Mouse (Mus musculus): ENCODE results near the gene Bap1. TPM values are rescaled to one million over a fixed set of nuclear protein-coding genes. Genes with fewer than 3 reads are reported as not detected.

Gene Bap1
- polyA plus RNA-seq, 1 experiment from 2014 or later, result 78.9 TPM

DNA sequence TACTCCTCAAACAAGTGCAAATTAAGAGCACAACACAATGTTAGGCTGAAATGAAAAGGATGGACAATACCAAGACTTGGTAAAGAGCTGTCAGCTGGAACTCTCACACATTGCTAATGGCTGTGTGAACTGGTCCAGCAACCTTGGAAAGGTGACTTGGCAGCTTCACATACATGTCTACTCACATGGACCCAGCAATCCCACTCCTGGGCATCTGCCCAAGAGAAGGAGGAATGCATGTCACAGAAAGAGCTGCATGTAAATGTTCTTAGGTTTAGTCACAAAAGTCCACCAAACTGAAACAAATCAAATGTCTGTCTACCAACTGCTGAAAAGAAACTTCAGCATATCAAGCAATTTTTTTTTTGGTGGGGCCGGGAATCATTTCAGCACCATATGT is 5.3 kb upstream of the Bap1 start:
- Histone ChIP-seq H3K27ac (ENCODE audit: low read depth) (no peak overlapping the region), H3K36me3 (ENCODE audit: control insufficient read depth, insufficient read depth, low read length) (no peaks in the 10 kb centered on the region), H3K4me2 (ENCODE audit: low read length) (no peak overlapping the region), H3K4me1 (replicated peaks; ENCODE audit: control insufficient read depth, insufficient read depth, low read length) (0 out of 2 replicates have a peak, but pooled peaks cover 2% of the 10 kb centered on the region), H3K9me3 (ENCODE audit: control insufficient read depth, low read length) (no peaks in the 10 kb centered on the region), H3K9ac (ENCODE audit: low read length) (no peak overlapping the region), H3K27me3 (replicated peaks; ENCODE audit: control insufficient read depth, insufficient read depth, low read length) (no peaks in the 10 kb centered on the region), H3K4me3 (ENCODE audit: low read depth, low read length) (no peak overlapping the region)
- ATAC-seq (replicated peaks; ENCODE audit: low FRiP score, low TSS enrichment, low read depth), result no peak
- WGBS, result 87% methylated on average over 1 of the region's 1 CpGs
- DNase-seq (ENCODE audit: low spot score), result no peak

DNA sequence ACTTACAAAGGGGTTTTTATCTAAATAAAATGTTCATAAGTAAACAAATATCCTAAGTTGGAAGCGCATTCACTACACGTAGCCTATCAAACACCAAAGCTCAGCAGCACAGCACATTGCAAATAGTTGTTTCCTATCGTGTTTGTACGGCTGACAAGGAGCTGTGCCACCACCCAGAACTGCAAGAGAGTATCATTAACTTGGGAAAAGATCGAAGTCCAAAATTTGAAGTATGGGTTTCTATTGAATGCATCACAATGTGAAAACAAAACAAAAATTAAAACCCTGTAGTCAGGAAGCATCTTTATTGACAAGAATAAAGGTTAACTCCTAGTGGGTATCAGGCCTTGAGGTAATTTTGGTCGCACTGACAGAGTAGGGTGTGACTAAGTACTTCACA is 2.9 kb upstream of the Bap1 start:
- no peak for ATAC-seq (replicated peaks; ENCODE audit: low FRiP score, low TSS enrichment, low read depth)
- 86% methylated on average over 6 of the region's 6 CpGs for WGBS

DNA sequence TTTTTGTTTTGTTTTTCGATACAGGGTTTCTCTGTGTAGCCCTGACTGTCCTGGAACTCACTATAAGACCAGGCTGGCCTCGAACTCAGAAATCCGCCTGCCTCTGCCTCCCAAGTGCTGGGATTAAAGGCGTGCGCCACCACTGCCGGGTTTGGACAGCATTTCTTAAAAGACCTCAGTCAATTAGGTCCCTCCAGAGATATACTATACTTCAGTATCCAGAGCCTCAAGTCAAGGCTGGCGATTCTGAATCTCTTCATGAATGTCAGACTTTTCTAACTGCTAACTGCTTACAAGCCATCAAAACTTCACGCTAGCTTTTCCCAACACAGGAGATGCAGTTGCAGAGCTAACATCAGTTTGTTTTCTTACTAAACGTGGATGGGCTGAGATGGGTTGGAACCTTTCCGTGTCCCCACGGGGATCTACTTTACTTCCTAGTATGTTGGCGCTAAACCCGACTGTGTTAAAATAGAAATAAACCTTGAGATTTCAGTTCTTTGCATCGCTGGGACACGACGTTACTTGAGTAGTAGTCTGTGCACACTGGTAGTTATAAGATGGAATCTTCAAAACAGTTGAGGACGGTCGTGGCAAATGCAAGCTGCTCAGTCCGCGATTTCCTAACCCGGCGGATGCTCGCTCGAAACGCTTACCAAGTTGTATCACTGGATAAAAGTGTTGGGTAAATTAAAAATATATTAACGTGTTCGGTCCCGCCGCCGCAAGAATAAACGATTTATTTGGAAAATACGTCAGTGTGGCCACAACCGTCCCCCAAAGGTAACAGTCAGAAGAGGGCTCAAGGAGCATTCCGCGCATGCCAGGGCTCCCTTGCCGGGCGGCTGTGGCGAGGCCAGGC is 797 bp upstream of the Bap1 start:
- H3K36me3 ChIP-seq (ENCODE audit: control insufficient read depth, insufficient read depth, low read length), result peaks cover 29% of the 10 kb centered on the region
- H3K4me3 ChIP-seq (ENCODE audit: low read depth, low read length), result peak overlapping the region; percentile 97
- peak overlapping the region; percentile 67 for H3K4me2 ChIP-seq (ENCODE audit: low read length)
- H3K27ac ChIP-seq (ENCODE audit: low read depth), result peak overlapping the region; percentile 92
- H3K27me3 ChIP-seq (replicated peaks; ENCODE audit: control insufficient read depth, insufficient read depth, low read length), result no peaks in the 10 kb centered on the region
- peak overlapping the region; percentile 96 for H3K9ac ChIP-seq (ENCODE audit: low read length)
- WGBS, result 17% methylated on average over 38 of the region's 38 CpGs
- no peak for DNase-seq (ENCODE audit: low spot score)
- peak; percentile 88 for ATAC-seq (replicated peaks; ENCODE audit: low FRiP score, low TSS enrichment, low read depth)
- H3K9me3 ChIP-seq (ENCODE audit: control insufficient read depth, low read length), result no peaks in the 10 kb centered on the region
- peaks cover 10% of the 10 kb centered on the region; the same call in 1 of the 2 replicates for H3K4me1 ChIP-seq (replicated peaks; ENCODE audit: control insufficient read depth, insufficient read depth, low read length)

More for the DNA sequence above, 2.9 kb upstream of the Bap1 start:
- no peak for DNase-seq (ENCODE audit: low spot score)
- Histone ChIP-seq H3K4me2 (ENCODE audit: low read length) (no peak overlapping the region), H3K27ac (ENCODE audit: low read depth) (no peak overlapping the region), H3K4me1 (replicated peaks; ENCODE audit: control insufficient read depth, insufficient read depth, low read length) (peaks cover 10% of the 10 kb centered on the region; the same call in 1 of the 2 replicates), H3K4me3 (ENCODE audit: low read depth, low read length) (no peak overlapping the region), H3K36me3 (ENCODE audit: control insufficient read depth, insufficient read depth, low read length) (peaks cover 8% of the 10 kb centered on the region), H3K9ac (ENCODE audit: low read length) (no peak overlapping the region), H3K9me3 (ENCODE audit: control insufficient read depth, low read length) (no peaks in the 10 kb centered on the region), H3K27me3 (replicated peaks; ENCODE audit: control insufficient read depth, insufficient read depth, low read length) (no peaks in the 10 kb centered on the region)

DNA sequence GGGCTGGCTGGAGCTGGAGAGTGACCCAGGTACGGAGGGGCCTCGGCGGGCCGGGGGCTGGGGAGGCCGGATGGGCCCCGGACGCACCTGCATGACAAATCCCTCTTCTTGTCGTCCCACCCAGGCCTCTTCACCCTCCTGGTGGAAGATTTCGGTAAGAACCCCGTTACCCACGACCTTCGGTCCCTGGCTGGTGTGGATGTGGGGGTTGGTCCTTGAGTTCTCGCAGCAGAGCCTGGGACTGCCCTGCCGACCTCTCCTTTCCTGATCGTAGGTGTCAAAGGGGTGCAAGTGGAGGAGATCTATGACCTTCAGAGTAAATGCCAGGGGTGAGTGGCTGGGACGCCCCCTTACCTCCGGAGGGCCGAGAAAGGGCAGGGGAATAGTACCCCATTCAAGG is 376 bp downstream of the Bap1 start:
- Histone ChIP-seq H3K4me3 (ENCODE audit: low read depth, low read length) (peak overlapping the region; percentile 97), H3K9me3 (ENCODE audit: control insufficient read depth, low read length) (no peaks in the 10 kb centered on the region), H3K4me2 (ENCODE audit: low read length) (peak overlapping the region; percentile 80), H3K27ac (ENCODE audit: low read depth) (peak overlapping the region; percentile 92), H3K27me3 (replicated peaks; ENCODE audit: control insufficient read depth, insufficient read depth, low read length) (no peaks in the 10 kb centered on the region), H3K4me1 (replicated peaks; ENCODE audit: control insufficient read depth, insufficient read depth, low read length) (peaks cover 10% of the 10 kb centered on the region; the same call in 1 of the 2 replicates), H3K9ac (ENCODE audit: low read length) (peak overlapping the region; percentile 96), H3K36me3 (ENCODE audit: control insufficient read depth, insufficient read depth, low read length) (peaks cover 41% of the 10 kb centered on the region)
- no peak for ATAC-seq (replicated peaks; ENCODE audit: low FRiP score, low TSS enrichment, low read depth)
- under 1% methylated on average over 18 of the region's 18 CpGs for WGBS
- DNase-seq (ENCODE audit: low spot score), result no peak

DNA sequence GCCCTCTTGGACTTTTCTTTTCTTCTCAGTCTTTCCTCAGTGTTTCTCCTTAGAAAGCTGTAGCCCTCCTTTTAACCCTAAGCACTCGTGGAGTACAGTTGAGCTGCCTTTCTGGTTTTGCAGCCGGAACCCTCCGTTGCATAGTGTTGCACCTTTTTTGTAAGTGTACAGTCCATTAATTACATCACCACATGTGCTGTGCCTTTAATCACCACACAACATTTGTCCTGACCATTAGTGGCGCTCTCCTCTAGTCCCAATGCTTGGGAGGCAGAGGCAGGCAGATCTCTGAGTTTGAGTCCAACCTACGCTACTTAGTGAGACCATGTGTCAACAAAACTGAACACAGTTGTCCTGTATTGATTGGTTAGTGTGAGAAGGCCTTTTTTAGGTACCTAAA is 841 bp downstream of the Bap1 start:
- 87% methylated on average over 5 of the region's 5 CpGs for WGBS
- ATAC-seq (replicated peaks; ENCODE audit: low FRiP score, low TSS enrichment, low read depth), result no peak
- no peak overlapping the region for H3K27ac ChIP-seq (ENCODE audit: low read depth)

DNA sequence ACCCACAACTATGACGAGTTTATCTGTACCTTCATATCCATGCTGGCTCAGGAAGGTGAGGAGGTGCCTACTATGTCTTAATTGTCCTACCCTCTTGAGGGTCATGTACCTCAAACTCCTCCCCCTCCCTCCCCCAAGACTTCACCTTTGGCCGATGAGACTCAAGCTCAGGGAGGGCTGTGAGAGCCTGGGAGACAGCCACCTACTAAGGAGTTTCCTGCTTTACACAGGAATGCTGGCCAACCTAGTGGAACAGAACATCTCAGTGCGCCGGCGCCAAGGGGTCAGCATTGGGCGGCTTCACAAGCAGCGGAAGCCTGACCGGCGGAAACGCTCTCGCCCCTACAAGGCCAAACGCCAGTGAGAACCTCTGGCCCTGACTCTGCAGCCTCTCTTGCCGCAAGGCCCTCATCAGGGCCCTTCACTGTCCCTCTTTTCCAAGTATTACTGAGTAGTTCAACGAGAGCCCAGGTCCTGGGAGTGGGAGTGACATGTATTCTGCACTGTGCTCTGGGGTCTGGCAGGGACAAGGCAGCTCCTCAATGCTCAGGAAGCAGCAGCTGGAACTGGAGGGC is 7.3 kb downstream of the Bap1 start:
- Histone ChIP-seq H3K27me3 (replicated peaks; ENCODE audit: control insufficient read depth, insufficient read depth, low read length) (no peaks in the 10 kb centered on the region), H3K9me3 (ENCODE audit: control insufficient read depth, low read length) (no peaks in the 10 kb centered on the region), H3K4me2 (ENCODE audit: low read length) (no peak overlapping the region), H3K4me3 (ENCODE audit: low read depth, low read length) (no peak overlapping the region), H3K36me3 (ENCODE audit: control insufficient read depth, insufficient read depth, low read length) (peaks cover 96% of the 10 kb centered on the region), H3K9ac (ENCODE audit: low read length) (no peak overlapping the region), H3K27ac (ENCODE audit: low read depth) (no peak overlapping the region), H3K4me1 (replicated peaks; ENCODE audit: control insufficient read depth, insufficient read depth, low read length) (no peaks in the 10 kb centered on the region)
- DNase-seq (ENCODE audit: low spot score) (no peak), ATAC-seq (replicated peaks; ENCODE audit: low FRiP score, low TSS enrichment, low read depth) (no peak)
- 95% methylated on average over 14 of the region's 14 CpGs for WGBS

More for the DNA sequence above, 841 bp downstream of the Bap1 start:
- no peaks in the 10 kb centered on the region for H3K27me3 ChIP-seq (replicated peaks; ENCODE audit: control insufficient read depth, insufficient read depth, low read length)
- peak overlapping the region; percentile 96 for H3K9ac ChIP-seq (ENCODE audit: low read length)
- peak overlapping the region; percentile 80 for H3K4me2 ChIP-seq (ENCODE audit: low read length)
- H3K36me3 ChIP-seq (ENCODE audit: control insufficient read depth, insufficient read depth, low read length), result peaks cover 45% of the 10 kb centered on the region
- H3K4me3 ChIP-seq (ENCODE audit: low read depth, low read length), result peak overlapping the region; percentile 97
- no peaks in the 10 kb centered on the region for H3K9me3 ChIP-seq (ENCODE audit: control insufficient read depth, low read length)
- H3K4me1 ChIP-seq (replicated peaks; ENCODE audit: control insufficient read depth, insufficient read depth, low read length), result peaks cover 10% of the 10 kb centered on the region; the same call in 1 of the 2 replicates
- no peak for DNase-seq (ENCODE audit: low spot score)

DNA sequence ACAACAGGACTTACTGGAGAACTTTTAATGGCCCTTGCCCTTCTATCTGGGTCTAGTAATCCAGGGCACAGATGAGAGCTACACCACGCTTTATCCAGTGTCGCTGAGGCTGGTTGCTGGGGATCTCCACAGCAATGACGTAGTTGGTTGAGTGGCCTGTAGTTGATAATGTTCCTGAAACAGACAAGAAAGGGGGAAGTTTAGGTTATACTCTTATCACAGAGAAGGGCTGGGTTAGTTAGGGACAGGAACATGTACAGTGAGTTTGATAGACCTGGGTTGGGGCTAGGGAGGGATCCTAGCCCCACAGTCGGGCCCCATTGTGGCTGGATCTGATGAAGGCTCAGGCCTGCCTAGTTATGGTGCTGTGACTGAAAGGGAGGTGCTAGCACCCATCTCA is 9.1 kb downstream of the Bap1 start:
- Histone ChIP-seq H3K36me3 (ENCODE audit: control insufficient read depth, insufficient read depth, low read length) (peaks cover 79% of the 10 kb centered on the region), H3K4me3 (ENCODE audit: low read depth, low read length) (no peak overlapping the region), H3K9ac (ENCODE audit: low read length) (no peak overlapping the region), H3K27ac (ENCODE audit: low read depth) (no peak overlapping the region), H3K4me2 (ENCODE audit: low read length) (no peak overlapping the region), H3K4me1 (replicated peaks; ENCODE audit: control insufficient read depth, insufficient read depth, low read length) (no peaks in the 10 kb centered on the region), H3K27me3 (replicated peaks; ENCODE audit: control insufficient read depth, insufficient read depth, low read length) (no peaks in the 10 kb centered on the region), H3K9me3 (ENCODE audit: control insufficient read depth, low read length) (no peaks in the 10 kb centered on the region)
- 93% methylated on average over 4 of the region's 4 CpGs for WGBS
- ATAC-seq (replicated peaks; ENCODE audit: low FRiP score, low TSS enrichment, low read depth) (no peak), DNase-seq (ENCODE audit: low spot score) (no peak)

DNA sequence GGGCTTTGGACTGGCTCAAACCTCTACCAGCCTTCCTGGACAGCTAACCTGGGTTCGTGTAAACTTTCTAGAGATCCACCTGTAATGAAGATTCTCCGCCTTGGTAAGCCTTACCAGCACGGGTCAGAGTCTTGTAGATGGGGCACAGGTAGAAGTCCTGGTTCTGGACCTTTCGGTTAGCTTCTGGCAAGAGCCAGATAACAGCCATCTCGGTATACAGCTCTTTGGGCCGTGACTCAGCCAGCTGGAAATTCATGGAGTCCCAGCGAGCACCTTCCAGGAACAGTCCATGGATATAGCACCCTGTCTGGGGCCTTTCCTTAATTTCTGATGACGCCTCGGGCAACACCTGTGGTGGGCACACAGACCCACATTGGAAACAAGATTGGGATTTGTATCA is 9.7 kb downstream of the Bap1 start:
- Histone ChIP-seq H3K4me3 (ENCODE audit: low read depth, low read length) (no peak overlapping the region), H3K9me3 (ENCODE audit: control insufficient read depth, low read length) (no peaks in the 10 kb centered on the region), H3K36me3 (ENCODE audit: control insufficient read depth, insufficient read depth, low read length) (peaks cover 73% of the 10 kb centered on the region), H3K4me1 (replicated peaks; ENCODE audit: control insufficient read depth, insufficient read depth, low read length) (no peaks in the 10 kb centered on the region), H3K4me2 (ENCODE audit: low read length) (no peak overlapping the region), H3K27me3 (replicated peaks; ENCODE audit: control insufficient read depth, insufficient read depth, low read length) (no peaks in the 10 kb centered on the region), H3K27ac (ENCODE audit: low read depth) (no peak overlapping the region), H3K9ac (ENCODE audit: low read length) (no peak overlapping the region)
- ATAC-seq (replicated peaks; ENCODE audit: low FRiP score, low TSS enrichment, low read depth), result no peak
- 92% methylated on average over 9 of the region's 9 CpGs for WGBS
- no peak for DNase-seq (ENCODE audit: low spot score)
